Mouse (Mus musculus): ENCODE measurements at regions not wholly inside any gene's neighbourhood (a gene's known extent, or its start where the extent isn't known, plus 50 kb on each side); places are given as distances from the start of the nearest gene placed in this dataset.
A peak's percentile ranks its signal among the peaks of the same experiment; 100 is the strongest.

DNA sequence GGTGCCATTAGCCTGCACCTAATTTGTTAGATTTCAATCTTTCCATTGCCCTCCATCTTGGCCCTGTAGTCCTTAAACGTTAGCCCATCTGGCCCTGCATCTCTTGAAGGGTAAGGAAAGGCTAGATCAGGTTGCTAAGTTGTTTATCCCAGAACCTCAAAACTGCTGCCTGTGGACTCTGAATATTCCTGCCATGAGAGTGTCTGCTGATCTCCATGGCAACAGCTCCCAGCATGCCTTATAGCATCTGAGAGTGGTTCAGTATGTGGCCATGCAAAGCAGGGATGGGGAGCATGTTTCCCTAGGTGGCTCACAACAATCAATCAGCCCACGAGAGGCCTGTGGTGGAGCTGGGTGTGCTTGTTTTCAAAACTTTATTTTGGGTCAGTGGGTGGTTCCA, 346.3 kb downstream of the Rps24 start:
- no peak for DNase-seq

DNA sequence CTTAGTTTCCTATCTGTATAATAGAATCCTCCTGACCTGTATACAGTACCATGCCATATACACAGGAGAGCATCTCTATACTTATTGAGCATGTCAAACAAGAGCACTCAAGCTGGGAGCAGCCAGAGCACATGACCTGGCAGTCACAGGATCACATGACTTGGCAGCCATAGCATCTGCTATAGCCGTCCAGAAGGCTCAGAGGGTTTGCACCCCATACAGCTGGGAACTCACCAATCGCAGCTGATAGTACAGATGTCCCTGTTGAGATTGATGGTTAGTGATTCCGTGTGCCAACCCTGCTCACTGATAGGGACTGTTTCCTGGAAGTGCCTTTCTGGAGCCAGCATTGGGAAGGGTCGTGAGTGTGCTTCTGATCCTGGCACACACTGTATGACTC, 351.3 kb downstream of the Rps24 start:
- no peak for DNase-seq

GRCm38 (mm10) chr14:24839056-24839455, 352.1 kb downstream of the Rps24 start:
- DNase-seq, result no peak

- DNase-seq, result peak; percentile 89
These were observed 355.0 kb downstream of the Rps24 start for GRCm38 (mm10) chr14:24841715-24842496.

DNA sequence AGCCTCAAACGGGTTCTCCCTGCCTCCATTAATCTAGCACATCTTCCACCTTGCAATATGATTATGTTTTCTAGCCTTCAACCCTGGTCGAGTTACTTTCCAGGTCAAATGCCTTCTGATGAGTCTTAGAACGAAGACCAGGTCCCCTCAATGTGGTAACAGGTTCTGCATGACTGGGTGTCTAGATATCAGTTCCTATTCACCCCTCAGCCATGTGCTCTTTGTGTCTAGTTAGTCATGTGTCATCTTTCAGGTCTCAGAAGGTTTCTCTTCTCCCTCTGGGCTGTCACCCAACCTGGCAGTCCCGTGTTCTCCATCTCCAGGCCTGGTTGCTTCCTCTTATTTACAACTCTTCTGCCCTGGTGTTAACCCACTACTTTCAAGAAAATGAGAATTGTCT, 356.7 kb downstream of the Rps24 start:
- DNase-seq, result no peak

GRCm38 (mm10) chr14:24850491-24850890, 363.6 kb downstream of the Rps24 start:
- DNase-seq, result no peak

DNA sequence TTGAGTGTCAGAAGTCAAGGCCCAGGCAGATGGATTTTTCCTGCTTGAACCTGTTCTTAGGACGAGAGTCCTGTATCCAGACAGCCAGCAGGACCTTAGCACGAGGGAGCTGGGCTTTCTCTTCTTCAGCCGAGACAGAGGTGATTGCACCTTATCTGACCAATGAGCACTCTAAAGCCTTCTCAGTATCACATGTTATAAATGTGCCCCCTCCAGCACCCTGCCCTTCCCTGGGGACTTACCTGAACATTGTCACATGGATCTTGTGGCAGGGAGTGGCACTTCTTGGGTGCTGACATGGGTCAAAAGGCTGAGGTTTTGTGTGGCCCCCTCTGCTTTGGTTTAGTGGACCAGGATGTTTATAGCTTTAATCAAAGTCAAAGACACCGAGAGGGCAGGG, 367.5 kb downstream of the Rps24 start:
- DNase-seq, result no peak

DNA sequence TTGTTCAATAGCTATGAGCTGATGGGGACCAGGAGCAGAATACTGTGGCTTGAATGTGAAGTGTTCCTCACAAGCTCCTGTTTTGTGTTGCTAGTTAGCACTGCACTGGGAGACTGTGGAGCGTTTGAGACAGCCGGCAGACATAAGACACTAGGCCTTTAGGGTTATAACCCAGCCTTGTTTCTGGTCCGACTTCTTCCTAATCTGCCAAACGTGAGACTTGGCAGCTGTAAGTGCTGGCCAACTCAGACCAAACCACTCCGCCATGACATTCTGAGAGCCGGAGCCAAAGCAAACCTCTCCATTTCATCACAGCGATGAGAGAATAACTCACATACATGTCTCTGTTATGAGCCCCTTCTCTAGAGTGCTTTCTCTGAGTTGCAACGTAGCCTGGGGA, 375.2 kb downstream of the Rps24 start:
- no peak for DNase-seq

- DNase-seq, result no peak
These were observed 375.7 kb downstream of the Rps24 start for GRCm38 (mm10) chr14:24862661-24863060.

DNA sequence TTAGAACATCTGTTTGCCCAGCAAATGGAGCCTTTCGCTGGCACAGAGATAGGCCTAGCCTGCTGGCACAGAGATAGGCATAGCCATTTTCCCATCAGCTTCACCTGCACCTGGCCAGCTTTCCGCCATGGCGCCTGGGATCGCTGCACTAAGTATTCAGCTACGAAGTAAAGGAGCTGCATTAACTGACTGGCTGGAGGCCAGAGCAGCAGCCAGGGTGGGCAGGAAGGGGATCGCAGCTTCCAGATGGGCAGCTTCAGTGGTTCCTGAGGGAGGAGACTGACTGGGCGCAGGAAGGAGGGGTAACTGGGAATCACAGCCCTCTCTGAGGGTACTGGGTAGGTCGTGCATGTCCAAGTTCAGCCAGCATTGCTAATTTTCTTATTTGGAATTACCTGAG, 376.2 kb downstream of the Rps24 start:
- no peak for DNase-seq

GRCm38 (mm10) chr14:24865579-24866230, 378.8 kb downstream of the Rps24 start:
- no peak for DNase-seq

- no peak for DNase-seq
These were observed 380.9 kb downstream of the Rps24 start for GRCm38 (mm10) chr14:24867816-24868215.

DNA sequence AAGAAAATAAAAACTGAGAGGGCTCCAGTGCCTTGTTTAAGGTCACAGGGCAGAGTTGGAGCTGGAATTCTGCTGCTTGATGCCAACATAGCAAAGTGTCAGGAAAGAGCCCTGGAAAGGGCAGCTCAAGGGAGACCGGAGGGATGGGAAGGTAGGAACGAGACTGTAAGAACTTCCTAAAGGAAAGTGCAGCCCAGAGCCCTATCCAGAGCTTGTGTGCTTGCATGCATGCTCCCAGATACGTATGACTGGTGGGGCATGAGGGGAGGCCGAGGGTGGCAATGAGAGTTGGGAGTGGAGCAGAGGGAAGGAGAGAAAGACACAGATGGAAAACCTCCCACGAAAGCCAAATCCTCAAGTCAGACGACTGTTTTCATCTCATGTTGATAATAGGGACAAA, 381.8 kb downstream of the Rps24 start:
- no peak for DNase-seq

DNA sequence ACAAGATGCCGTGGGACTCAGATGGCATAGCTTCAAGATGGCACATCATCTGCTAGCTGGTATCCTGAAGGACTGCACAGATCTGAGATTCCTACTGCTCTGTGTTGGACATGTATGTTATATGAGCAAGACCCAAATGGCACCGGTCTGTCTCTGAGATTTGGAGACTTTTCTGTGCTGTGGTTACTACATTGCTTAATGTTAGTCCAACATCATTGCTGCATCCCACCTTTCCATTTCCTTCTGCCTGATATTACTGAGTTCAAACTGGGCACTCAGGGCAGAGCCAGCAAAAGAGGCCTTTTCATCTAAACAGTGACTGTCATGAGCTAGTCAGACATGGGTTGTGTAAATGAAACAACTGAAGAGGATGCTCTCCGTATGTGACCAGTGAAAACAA, 383.3 kb downstream of the Rps24 start:
- no peak for DNase-seq

- DNase-seq, result no peak
These were observed 384.6 kb downstream of the Rps24 start for GRCm38 (mm10) chr14:24871392-24871998.

DNA sequence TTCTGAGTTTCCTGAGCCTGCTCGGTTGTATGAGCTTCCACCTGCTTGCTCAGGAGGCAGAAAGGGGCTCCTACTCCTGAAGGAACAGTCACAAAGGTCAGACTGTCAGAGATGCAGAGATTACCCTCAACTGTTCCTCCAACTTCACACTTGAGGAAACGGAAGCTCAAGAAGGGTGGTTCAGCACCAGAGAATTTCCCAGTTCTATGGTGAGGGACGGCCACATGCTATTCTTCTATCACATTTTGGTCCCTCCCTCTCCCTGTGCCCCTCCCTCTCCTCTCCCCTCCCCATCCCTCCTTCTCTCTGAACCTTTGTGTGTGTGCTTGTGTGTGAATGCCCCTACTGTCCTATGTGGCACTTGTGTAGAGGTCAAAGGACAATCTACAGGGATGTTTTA, 386.0 kb downstream of the Rps24 start:
- no peak for DNase-seq

DNA sequence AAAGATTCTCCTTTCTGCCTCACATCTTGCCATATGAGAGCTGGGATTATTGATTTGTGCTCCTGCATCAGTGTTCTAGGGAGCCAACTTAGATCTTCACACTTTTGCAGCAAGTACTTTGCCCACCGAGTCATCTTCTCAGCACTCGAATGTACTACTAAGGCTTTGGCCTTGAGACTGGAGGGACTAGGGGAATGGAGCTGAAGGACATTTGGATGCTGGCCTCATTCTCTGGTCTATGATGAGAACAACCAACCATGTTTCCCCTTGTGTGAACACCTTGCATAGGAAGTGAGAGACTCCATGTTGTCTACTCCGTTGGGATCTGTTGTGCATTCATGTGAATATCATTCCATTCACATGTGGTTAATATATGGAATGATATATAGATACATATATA, 386.5 kb downstream of the Rps24 start:
- DNase-seq, result no peak

GRCm38 (mm10) chr14:24874426-24875155, 387.7 kb downstream of the Rps24 start:
- DNase-seq, result no peak

GRCm38 (mm10) chr14:24875156-24875545, 388.2 kb downstream of the Rps24 start:
- peak; percentile 34 for DNase-seq

DNA sequence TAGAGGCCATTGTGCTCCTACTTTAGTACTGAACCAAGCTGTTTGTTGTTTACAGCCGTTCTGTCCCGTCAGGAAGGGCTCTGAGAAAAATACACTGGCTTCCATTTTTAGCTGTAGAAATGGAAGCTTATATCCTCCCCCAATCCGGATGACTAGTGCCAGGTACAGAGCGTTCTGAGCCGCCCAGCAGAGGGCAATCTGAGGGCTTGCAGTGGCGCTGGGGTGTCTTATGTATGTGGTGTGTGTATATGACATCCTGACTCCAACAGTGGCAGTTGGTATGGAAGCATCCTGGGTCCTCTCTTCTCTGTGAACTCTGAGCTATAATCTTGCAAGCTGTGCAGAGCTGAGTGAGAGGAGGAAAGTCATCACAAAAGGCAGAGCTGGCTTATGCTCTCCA, 389.0 kb downstream of the Rps24 start:
- DNase-seq, result no peak

DNA sequence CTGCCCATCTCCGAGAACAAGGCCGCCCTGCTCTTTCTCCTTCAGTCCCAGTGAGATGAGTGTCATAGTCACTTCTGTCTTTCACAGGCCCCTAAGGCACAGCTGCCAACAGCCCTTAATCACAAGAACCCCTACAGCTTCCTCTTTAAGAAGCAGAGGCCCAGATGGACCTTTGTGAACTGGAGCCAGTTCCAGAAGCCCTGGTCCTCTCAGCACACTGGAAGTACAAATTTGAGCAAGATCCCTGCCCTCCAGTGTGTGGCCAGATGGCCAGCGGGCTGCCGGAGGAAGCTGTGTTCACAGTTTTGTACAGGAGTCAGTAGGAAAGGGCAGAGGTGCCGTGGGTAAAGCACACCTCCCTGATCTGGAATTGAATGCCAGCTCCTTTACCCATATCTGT, 389.6 kb downstream of the Rps24 start:
- DNase-seq, result no peak

- DNase-seq, result no peak
These were observed 390.9 kb downstream of the Rps24 start for GRCm38 (mm10) chr14:24877853-24878252.

- DNase-seq, result no peak
These were observed 399.2 kb downstream of the Rps24 start for GRCm38 (mm10) chr14:24886164-24886563.
